Mouse (Mus musculus): ENCODE measurements around the gene Arl4d. TPM values are rescaled to one million over a fixed set of nuclear protein-coding genes. Genes with fewer than 3 reads are reported as not detected.
"Not testable (repeated sequence)": the region's sequence is repeated elsewhere in the genome, so short reads cannot be mapped to it uniquely, and the experiment has no call there.

Gene Arl4d
- total RNA-seq, 1 experiment from 2014 or later: 2.2 TPM

DNA sequence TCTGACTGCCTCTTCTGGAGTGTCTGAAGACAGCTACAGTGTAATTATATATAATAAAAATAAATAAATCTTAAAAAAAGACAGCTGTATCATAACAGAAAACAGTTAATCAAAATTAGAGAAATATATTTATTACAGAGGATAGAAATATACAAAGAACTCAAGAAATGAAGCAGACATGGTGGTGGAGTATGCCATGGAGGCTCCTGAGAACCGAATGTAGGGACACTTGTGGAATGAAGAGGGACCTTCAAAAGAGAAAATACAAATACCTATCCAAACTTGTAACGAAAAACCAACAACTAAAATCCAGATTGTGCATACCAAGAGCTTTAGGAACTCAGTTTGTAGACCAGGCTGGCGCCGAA is 20.3 kb upstream of the Arl4d start:
- ATAC-seq (ENCODE audit: extremely low read depth, insufficient number of reproducible peaks, low FRiP score, poor library complexity, severe bottlenecking): not testable (repeated sequence)

DNA sequence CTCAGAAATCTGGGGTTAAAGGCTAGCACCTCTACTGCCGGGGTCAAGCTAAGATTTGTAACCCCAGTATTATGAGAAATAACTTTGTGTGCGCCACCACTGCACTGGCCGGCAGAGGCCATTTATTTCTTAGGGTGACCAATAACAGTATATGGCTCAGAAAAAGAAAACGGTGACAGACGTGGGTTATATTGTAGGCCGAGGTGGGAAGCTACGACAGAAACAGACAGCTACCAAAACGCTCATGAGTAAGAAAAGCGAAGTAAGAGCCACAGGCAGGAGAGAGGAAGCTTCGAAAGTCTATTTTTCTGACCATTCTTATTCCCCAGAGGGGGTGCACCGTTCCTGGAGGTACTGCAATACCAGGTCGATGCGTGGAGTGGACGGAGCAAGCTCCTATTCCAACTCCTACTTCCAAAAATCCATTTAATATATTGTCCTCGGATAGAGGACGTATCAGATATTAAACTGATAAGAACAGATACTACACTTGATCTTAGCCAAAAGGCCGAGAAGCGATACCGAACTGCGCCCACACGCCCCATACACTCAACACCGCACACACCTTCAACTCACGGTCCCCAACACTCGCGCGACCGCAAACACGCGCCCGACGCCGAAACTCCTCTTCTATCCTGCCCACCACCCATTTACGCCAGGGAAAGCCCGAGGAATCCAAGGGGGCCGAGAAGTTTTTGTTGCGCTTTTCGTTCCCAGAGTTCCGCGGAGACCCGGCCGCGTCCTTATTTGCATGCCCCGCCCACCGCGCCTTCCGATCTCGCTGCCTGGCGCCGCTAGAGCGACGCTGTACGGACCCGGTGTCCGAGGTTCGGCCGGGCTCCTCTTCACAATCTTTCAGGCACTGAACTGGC is 19.7 kb upstream of the Arl4d start:
- peak; percentile 65 for ATAC-seq (ENCODE audit: extremely low read depth, insufficient number of reproducible peaks, low FRiP score, poor library complexity, severe bottlenecking)

DNA sequence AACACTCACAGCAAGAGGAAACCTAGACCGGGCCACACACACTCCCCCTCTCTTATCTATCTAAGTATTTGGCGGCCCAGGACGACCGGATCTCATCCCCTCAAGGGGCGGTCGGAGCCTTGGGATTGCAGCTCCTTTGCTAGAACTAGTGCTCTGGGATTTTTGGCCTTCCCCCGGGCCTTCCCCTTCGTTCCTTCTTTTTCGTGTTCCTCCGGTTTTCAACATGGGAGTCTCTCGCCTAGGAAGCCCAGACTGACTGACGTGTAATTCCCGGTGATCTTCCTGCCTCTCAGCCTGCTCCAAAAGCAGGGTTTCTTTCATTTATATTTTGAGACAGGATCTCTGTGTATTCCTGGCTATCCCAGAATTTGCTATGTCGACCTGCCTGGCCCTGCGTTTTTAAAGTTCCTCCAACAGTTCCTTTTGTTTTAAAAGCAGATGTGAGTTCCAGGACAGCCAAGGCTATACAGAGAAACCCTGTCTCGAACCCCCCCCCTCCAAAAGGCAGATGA is 19.0 kb upstream of the Arl4d start:
- not testable (repeated sequence) for ATAC-seq (ENCODE audit: extremely low read depth, insufficient number of reproducible peaks, low FRiP score, poor library complexity, severe bottlenecking)

DNA sequence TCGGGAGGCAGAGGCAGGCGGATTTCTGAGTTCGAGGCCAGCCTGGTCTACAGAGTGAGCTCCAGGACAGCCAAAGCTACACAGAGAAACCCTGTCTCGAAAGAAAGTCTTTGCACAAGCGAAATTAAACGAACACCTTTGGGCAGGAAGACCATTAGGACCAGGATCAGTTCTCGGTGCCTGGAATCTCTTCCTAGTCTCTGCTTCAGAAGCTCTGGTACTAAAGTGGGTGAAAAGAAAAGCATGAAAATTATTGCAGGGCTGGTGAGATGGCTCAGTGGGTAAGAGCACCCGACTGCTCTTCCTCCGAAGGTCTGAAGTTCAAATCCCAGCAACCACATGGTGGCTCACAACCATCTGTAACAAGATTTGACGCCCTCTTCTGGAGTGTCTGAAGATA is 18.2 kb upstream of the Arl4d start:
- not testable (repeated sequence) for ATAC-seq (ENCODE audit: extremely low read depth, insufficient number of reproducible peaks, low FRiP score, poor library complexity, severe bottlenecking)

DNA sequence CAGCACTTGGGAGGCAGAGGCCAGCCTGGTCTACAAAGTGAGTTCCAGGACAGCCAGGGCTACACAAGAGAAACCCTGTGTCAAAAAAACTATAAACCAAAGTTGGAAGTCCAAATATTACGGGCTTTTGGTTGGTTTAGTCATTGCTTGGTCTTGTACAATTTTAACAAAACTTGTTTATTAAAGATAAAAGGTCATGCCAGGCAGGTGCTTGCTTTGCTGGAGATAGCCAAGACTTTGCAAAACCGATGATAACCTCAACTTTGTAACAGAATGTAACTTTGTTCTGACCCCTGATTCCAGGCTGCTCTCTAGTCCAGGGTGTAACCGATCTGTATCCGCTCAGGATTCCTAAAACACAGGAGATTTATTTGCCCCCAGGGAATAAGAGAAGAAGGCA is 9.0 kb upstream of the Arl4d start:
- ATAC-seq (ENCODE audit: extremely low read depth, insufficient number of reproducible peaks, low FRiP score, poor library complexity, severe bottlenecking): no peak

- ATAC-seq (ENCODE audit: extremely low read depth, insufficient number of reproducible peaks, low FRiP score, poor library complexity, severe bottlenecking): no peak
Measured at GRCm38 (mm10) chr11:101657528-101657885, 7.8 kb upstream of the Arl4d start.

- peak; percentile 69 for ATAC-seq (ENCODE audit: extremely low read depth, insufficient number of reproducible peaks, low FRiP score, poor library complexity, severe bottlenecking)
Measured at GRCm38 (mm10) chr11:101657886-101658750, 7.2 kb upstream of the Arl4d start.

GRCm38 (mm10) chr11:101658751-101659558 is 6.4 kb upstream of the Arl4d start:
- ATAC-seq (ENCODE audit: extremely low read depth, insufficient number of reproducible peaks, low FRiP score, poor library complexity, severe bottlenecking): peak; percentile 59

- no peak for ATAC-seq (ENCODE audit: extremely low read depth, insufficient number of reproducible peaks, low FRiP score, poor library complexity, severe bottlenecking)
Measured at GRCm38 (mm10) chr11:101661191-101661590, 4.2 kb upstream of the Arl4d start.

- no peak for ATAC-seq (ENCODE audit: extremely low read depth, insufficient number of reproducible peaks, low FRiP score, poor library complexity, severe bottlenecking)
Measured at GRCm38 (mm10) chr11:101661786-101662185, 3.6 kb upstream of the Arl4d start.

DNA sequence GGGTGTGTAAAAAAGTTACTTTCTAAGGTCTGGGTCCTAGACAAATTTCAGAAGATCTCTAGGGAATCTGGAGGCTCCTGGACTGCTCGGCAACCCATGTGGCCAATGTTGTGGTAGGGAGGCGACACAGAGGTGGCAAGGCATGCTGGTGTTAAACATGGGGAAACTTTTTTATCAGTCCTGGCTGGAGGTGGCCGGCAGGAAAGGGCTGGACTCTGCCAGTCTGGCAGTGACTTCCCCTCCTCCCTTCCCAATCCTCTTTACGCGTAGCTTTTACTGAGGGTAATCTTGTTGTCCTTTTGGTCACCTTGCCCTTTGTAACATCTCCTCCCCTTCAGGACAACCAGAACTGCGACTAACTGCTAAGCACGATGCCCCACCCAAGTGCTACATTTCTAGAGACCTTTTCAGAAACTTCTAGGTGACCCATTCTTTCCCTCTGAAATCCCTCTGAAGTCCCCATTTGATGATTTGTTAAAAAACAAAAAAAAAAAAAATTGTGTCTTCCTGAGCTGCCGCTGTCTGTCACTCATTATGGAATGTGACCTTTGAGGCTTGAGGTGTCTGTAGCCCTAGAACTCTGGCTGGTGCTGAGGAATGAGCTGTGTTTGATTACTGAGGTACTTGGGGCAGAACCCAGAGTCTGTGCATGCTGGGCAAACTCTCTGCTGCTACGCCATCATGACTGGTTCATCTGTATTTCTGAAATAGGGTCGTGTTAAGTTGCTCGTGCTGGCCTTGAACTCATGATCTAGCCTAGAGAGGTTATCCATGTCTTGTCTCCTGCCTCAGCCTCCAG is 1.9 kb upstream of the Arl4d start:
- ATAC-seq (ENCODE audit: extremely low read depth, insufficient number of reproducible peaks, low FRiP score, poor library complexity, severe bottlenecking): no peak

- peak; percentile 13; the same call in 1 of the 2 replicates for ATAC-seq (ENCODE audit: extremely low read depth, insufficient number of reproducible peaks, low FRiP score, poor library complexity, severe bottlenecking)
Measured at GRCm38 (mm10) chr11:101665636-101665992, 273 bp downstream of the Arl4d start.

- no peak for ATAC-seq (ENCODE audit: extremely low read depth, insufficient number of reproducible peaks, low FRiP score, poor library complexity, severe bottlenecking)
Measured at GRCm38 (mm10) chr11:101666626-101667345, 1.4 kb downstream of the Arl4d start.

DNA sequence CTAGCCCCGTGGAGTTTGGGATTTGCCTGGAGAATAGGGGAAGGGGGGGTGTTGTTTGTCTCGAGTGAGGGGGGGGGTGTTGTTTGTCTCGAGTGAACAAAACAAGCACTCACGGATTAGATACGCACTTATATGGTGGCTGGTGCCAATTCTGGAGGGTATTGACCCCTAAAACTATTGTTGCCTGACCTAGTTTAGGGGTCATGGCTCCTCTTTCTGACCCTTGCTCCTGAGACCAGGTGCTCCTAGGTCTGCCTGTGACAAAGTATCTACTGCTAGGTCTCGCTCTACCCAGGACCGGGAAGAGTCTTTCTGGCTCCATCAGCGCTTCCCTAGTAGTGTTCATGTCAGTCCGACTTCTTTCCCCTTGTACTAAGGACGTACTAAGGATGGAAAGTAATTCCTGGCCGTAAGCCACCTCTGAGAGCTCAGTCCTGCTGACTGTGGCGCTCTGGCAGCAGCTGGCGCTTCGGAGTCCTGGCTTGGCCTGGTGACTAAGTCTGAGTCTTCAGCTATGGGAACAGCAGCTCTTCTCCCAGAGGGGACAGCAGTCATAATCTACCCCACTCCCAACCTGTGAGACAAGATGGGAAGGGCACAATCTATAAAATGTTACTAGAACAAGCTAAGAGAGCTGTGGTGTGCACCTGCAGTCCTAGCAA is 2.7 kb downstream of the Arl4d start:
- no peak for ATAC-seq (ENCODE audit: extremely low read depth, insufficient number of reproducible peaks, low FRiP score, poor library complexity, severe bottlenecking)

- ATAC-seq (ENCODE audit: extremely low read depth, insufficient number of reproducible peaks, low FRiP score, poor library complexity, severe bottlenecking): no peak
Measured at GRCm38 (mm10) chr11:101668546-101669261, 3.4 kb downstream of the Arl4d start.

- no peak for ATAC-seq (ENCODE audit: extremely low read depth, insufficient number of reproducible peaks, low FRiP score, poor library complexity, severe bottlenecking)
Measured at GRCm38 (mm10) chr11:101670334-101670733, 5.0 kb downstream of the Arl4d start.

DNA sequence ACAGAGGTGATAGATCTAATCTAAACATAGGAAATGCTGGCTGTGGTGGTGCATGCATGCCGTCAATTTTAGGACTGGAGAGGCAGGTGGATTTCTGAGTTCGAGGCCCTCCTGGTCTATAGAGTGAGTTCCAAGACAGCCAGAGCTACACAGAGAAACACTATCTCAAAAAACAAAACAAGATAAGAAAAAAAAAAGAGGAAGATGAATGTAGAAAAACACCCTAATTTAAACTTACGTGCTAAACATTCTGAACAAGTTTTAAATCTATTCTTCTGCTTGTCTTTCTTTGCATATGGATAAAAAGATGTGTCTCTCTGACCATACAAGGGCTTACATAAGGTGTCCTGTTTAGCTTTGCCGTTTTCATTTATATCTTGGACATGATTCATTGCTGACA is 5.9 kb downstream of the Arl4d start:
- no peak for ATAC-seq (ENCODE audit: extremely low read depth, insufficient number of reproducible peaks, low FRiP score, poor library complexity, severe bottlenecking)
